Mouse (Mus musculus): Measurements from ENCODE around the gene Znrf2.
A peak's percentile ranks its signal among the peaks of the same experiment; 100 is the strongest.

Znrf2 gene

GRCm38 (mm10) chr6:54816388-54817065 lies at the start of gene Znrf2:
Znrf2 (plus strand) TSS chr6:54816916.
- peak; percentile 99 for DNase-seq (ENCODE audit: inconsistent ontology term)

- peak; percentile 50 for DNase-seq (ENCODE audit: inconsistent ontology term)
Observed at GRCm38 (mm10) chr6:54767746-54768145, 49.0 kb upstream of the Znrf2 start.

- peak; percentile 79 for DNase-seq (ENCODE audit: inconsistent ontology term)
Observed at GRCm38 (mm10) chr6:54770766-54771165, 46.0 kb upstream of the Znrf2 start.

- DNase-seq (ENCODE audit: inconsistent ontology term) = no peak
Observed at GRCm38 (mm10) chr6:54771171-54771570, 45.5 kb upstream of the Znrf2 start.

GRCm38 (mm10) chr6:54772078-54772477 lies 44.6 kb upstream of the Znrf2 start:
- DNase-seq (ENCODE audit: inconsistent ontology term) = no peak

- DNase-seq (ENCODE audit: inconsistent ontology term) = no peak
Observed at GRCm38 (mm10) chr6:54775739-54776138, 41.0 kb upstream of the Znrf2 start.

- no peak for DNase-seq (ENCODE audit: inconsistent ontology term)
Observed at GRCm38 (mm10) chr6:54777661-54778060, 39.1 kb upstream of the Znrf2 start.

GRCm38 (mm10) chr6:54779968-54780367 lies 36.7 kb upstream of the Znrf2 start:
- no peak for DNase-seq (ENCODE audit: inconsistent ontology term)

GRCm38 (mm10) chr6:54780569-54781304 lies 36.0 kb upstream of the Znrf2 start:
- no peak for DNase-seq (ENCODE audit: inconsistent ontology term)

- peak; percentile 22 for DNase-seq (ENCODE audit: inconsistent ontology term)
Observed at GRCm38 (mm10) chr6:54781881-54782280, 34.8 kb upstream of the Znrf2 start.

GRCm38 (mm10) chr6:54785098-54785730 lies 31.5 kb upstream of the Znrf2 start:
- DNase-seq (ENCODE audit: inconsistent ontology term) = no peak

GRCm38 (mm10) chr6:54786766-54787165 lies 29.9 kb upstream of the Znrf2 start:
- no peak for DNase-seq (ENCODE audit: inconsistent ontology term)

GRCm38 (mm10) chr6:54788493-54788892 lies 28.2 kb upstream of the Znrf2 start:
- no peak for DNase-seq (ENCODE audit: inconsistent ontology term)

GRCm38 (mm10) chr6:54789139-54789538 lies 27.6 kb upstream of the Znrf2 start:
- no peak for DNase-seq (ENCODE audit: inconsistent ontology term)

GRCm38 (mm10) chr6:54790071-54790470 lies 26.6 kb upstream of the Znrf2 start:
- DNase-seq (ENCODE audit: inconsistent ontology term) = no peak

GRCm38 (mm10) chr6:54793853-54794252 lies 22.9 kb upstream of the Znrf2 start:
- DNase-seq (ENCODE audit: inconsistent ontology term) = no peak

- no peak for DNase-seq (ENCODE audit: inconsistent ontology term)
Observed at GRCm38 (mm10) chr6:54794372-54794771, 22.3 kb upstream of the Znrf2 start.

- no peak for DNase-seq (ENCODE audit: inconsistent ontology term)
Observed at GRCm38 (mm10) chr6:54794991-54795390, 21.7 kb upstream of the Znrf2 start.

- DNase-seq (ENCODE audit: inconsistent ontology term) = no peak
Observed at GRCm38 (mm10) chr6:54795971-54796370, 20.7 kb upstream of the Znrf2 start.

GRCm38 (mm10) chr6:54802348-54802747 lies 14.4 kb upstream of the Znrf2 start:
- DNase-seq (ENCODE audit: inconsistent ontology term) = no peak

GRCm38 (mm10) chr6:54804066-54804864 lies 12.5 kb upstream of the Znrf2 start:
- no peak for DNase-seq (ENCODE audit: inconsistent ontology term)

GRCm38 (mm10) chr6:54805779-54806178 lies 10.9 kb upstream of the Znrf2 start:
- no peak for DNase-seq (ENCODE audit: inconsistent ontology term)
